Mouse (Mus musculus): Measurements from ENCODE around the gene Hoxa10. TPM values are rescaled to one million over a fixed set of nuclear protein-coding genes. Genes with fewer than 3 reads are reported as not detected.

The Hoxa10 gene
- polyA plus RNA-seq, 1 experiment, result not detected

DNA sequence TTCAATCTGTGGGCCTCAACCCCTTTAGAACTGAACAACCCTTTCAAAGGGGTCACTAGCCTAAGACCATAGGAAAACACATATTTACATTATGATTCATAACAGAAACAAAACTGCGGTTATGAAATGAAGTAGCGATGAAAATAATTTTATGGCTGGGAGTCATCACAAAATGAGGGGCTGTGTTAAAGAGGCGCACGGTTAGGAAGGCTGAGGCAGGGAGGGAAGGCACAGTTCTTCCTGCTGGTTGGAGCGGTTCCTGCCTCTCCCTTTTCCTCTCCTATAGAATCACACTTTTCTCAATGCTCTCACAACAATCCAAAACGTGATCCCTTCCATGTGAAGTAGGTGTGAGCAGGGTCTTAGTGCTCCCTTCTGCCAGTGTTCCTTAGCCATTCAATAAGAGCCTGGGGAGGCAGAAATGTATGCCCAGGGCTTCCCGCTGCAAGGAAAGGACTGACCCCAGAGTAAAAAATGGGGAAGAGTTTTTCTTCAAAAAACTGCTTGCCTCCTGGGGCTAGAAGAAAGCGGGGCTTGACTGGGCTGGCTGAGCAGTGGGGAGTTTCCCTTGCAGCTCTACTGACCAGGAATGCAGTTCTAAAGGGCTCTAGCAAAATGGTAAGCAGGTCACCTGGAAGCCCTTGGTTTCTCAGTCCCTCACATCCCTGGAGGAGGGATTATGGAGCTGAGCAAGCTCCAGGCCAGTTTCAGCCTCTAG lies 35.1 kb upstream of the Hoxa10 start:
- H3K27ac ChIP-seq (ENCODE audit: insufficient read depth, low read length), result no peak overlapping the region
- no peak overlapping the region for H3K9ac ChIP-seq (ENCODE audit: low read depth, poor library complexity, severe bottlenecking)
- H3K9me3 ChIP-seq (replicated peaks; ENCODE audit: control insufficient read depth, insufficient read depth, low read length, poor library complexity, severe bottlenecking), result no peaks in the 10 kb centered on the region
- no peaks in the 10 kb centered on the region for H3K36me3 ChIP-seq (ENCODE audit: control insufficient read depth, insufficient read depth, low read length, poor library complexity, severe bottlenecking)
- peaks cover 18% of the 10 kb centered on the region for H3K27me3 ChIP-seq (ENCODE audit: control insufficient read depth, insufficient read depth, low read length, poor library complexity, severe bottlenecking)
- TF ChIP-seq CTCF (IDR thresholded peaks at IDR 0.05; ENCODE audit: low read depth, low read length) (no peak), POLR2A (IDR thresholded peaks at IDR 0.05; ENCODE audit: insufficient read depth, low read length) (no peak), EP300 (IDR thresholded peaks at IDR 0.05; ENCODE audit: insufficient read depth, low read depth, low read length) (no peak)
- no peaks in the 10 kb centered on the region for H3K4me1 ChIP-seq (ENCODE audit: control insufficient read depth, insufficient read depth, low read length)
- H3K4me3 ChIP-seq (ENCODE audit: low read depth, low read length), result no peak overlapping the region

DNA sequence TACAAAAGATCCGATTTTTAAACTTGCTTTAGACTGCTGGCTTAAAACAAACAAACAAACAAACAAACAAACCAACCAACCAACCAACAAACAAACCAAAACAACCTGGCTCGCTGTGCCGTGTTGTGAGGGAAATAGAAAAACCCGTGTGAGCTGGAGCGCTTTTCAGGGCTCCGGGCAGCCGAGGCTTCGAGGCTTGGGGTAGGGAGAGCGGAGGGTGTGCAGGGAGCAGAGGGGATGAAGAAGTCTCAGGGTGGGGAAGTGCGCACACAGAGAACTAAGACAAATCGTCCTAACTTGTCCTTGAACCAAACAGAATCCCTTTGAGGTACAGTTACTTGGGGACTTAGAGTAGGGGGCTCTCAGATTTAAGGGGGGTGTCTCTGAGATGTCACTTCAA lies 33.9 kb upstream of the Hoxa10 start:
- Histone ChIP-seq H3K36me3 (ENCODE audit: control insufficient read depth, insufficient read depth, low read length, poor library complexity, severe bottlenecking) (no peaks in the 10 kb centered on the region), H3K9ac (ENCODE audit: low read depth, poor library complexity, severe bottlenecking) (no peak overlapping the region), H3K27me3 (ENCODE audit: control insufficient read depth, insufficient read depth, low read length, poor library complexity, severe bottlenecking) (peaks cover 18% of the 10 kb centered on the region), H3K9me3 (replicated peaks; ENCODE audit: control insufficient read depth, insufficient read depth, low read length, poor library complexity, severe bottlenecking) (no peaks in the 10 kb centered on the region), H3K4me1 (ENCODE audit: control insufficient read depth, insufficient read depth, low read length) (no peaks in the 10 kb centered on the region), H3K4me3 (ENCODE audit: low read depth, low read length) (no peak overlapping the region), H3K27ac (ENCODE audit: insufficient read depth, low read length) (no peak overlapping the region)
- TF ChIP-seq EP300 (IDR thresholded peaks at IDR 0.05; ENCODE audit: insufficient read depth, low read depth, low read length) (no peak), POLR2A (IDR thresholded peaks at IDR 0.05; ENCODE audit: insufficient read depth, low read length) (no peak), CTCF (IDR thresholded peaks at IDR 0.05; ENCODE audit: low read depth, low read length) (no peak)

- H3K4me1 ChIP-seq (ENCODE audit: control insufficient read depth, insufficient read depth, low read length), result no peaks in the 10 kb centered on the region
- no peak overlapping the region for H3K9ac ChIP-seq (ENCODE audit: low read depth, poor library complexity, severe bottlenecking)
- no peak overlapping the region for H3K27ac ChIP-seq (ENCODE audit: insufficient read depth, low read length)
- H3K36me3 ChIP-seq (ENCODE audit: control insufficient read depth, insufficient read depth, low read length, poor library complexity, severe bottlenecking), result no peaks in the 10 kb centered on the region
- H3K27me3 ChIP-seq (ENCODE audit: control insufficient read depth, insufficient read depth, low read length, poor library complexity, severe bottlenecking), result peaks cover 18% of the 10 kb centered on the region
- TF ChIP-seq POLR2A (IDR thresholded peaks at IDR 0.05; ENCODE audit: insufficient read depth, low read length) (no peak), CTCF (IDR thresholded peaks at IDR 0.05; ENCODE audit: low read depth, low read length) (no peak), EP300 (IDR thresholded peaks at IDR 0.05; ENCODE audit: insufficient read depth, low read depth, low read length) (no peak)
- no peaks in the 10 kb centered on the region for H3K9me3 ChIP-seq (replicated peaks; ENCODE audit: control insufficient read depth, insufficient read depth, low read length, poor library complexity, severe bottlenecking)
- peak overlapping the region; percentile 33 for H3K4me3 ChIP-seq (ENCODE audit: low read depth, low read length)
Observed at GRCm38 (mm10) chr6:52273656-52274280, 33.1 kb upstream of the Hoxa10 start.

- Histone ChIP-seq H3K4me3 (ENCODE audit: low read depth, low read length) (peak overlapping the region; percentile 33), H3K36me3 (ENCODE audit: control insufficient read depth, insufficient read depth, low read length, poor library complexity, severe bottlenecking) (no peaks in the 10 kb centered on the region), H3K9me3 (replicated peaks; ENCODE audit: control insufficient read depth, insufficient read depth, low read length, poor library complexity, severe bottlenecking) (no peaks in the 10 kb centered on the region), H3K27me3 (ENCODE audit: control insufficient read depth, insufficient read depth, low read length, poor library complexity, severe bottlenecking) (peaks cover 19% of the 10 kb centered on the region), H3K9ac (ENCODE audit: low read depth, poor library complexity, severe bottlenecking) (no peak overlapping the region), H3K4me1 (ENCODE audit: control insufficient read depth, insufficient read depth, low read length) (no peaks in the 10 kb centered on the region), H3K27ac (ENCODE audit: insufficient read depth, low read length) (no peak overlapping the region)
- TF ChIP-seq CTCF (IDR thresholded peaks at IDR 0.05; ENCODE audit: low read depth, low read length) (no peak), EP300 (IDR thresholded peaks at IDR 0.05; ENCODE audit: insufficient read depth, low read depth, low read length) (no peak), POLR2A (IDR thresholded peaks at IDR 0.05; ENCODE audit: insufficient read depth, low read length) (no peak)
Observed at GRCm38 (mm10) chr6:52272766-52273655, 32.4 kb upstream of the Hoxa10 start.

DNA sequence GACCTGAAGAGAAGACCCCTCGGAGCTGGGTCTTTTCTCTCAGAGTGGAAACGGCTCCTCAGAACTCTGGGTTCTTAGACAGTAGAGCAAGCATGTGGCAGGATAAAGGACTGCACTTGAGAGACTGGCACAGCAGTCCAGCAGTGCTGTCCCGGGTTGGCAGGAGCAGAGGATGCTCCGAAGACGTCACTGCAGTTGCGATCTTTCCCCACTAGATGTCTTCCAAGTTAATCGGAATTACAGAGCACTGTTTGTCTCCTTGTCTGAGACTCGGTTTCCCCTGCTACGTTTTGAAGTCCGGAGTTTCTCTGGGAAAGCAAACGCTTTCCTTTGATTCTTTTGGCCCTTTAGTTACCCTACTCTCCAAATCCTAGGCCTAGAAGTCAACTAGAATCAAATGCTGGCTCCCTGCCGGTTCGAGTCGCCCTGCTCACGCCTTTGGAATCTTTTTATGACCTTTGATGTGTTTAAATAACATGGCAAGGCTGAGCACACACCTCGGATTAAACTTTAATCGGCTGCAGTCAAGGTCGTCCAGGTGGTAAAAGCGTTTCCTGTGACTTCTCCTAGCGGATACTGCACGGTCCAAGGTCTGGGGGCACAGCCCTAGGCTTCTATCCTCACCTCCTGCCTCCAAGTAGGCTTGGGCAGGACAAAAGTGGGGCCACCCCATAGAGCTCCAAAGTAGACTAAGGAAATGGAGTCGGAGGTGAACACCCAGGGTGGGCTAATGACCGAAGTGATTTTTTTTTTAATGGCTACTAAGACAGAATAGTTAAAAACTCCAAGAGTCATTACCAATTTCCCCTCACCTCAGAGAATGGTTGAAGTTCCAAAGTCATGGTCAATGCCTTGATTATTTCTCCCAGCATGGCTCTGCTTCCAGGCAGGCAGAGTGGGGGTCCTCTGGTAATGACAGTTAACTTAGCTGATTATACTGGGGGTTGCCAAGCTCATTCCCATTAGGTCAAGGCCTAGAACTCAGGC lies 30.1 kb upstream of the Hoxa10 start:
- Histone ChIP-seq H3K9ac (ENCODE audit: low read depth, poor library complexity, severe bottlenecking) (no peak overlapping the region), H3K4me3 (ENCODE audit: low read depth, low read length) (no peak overlapping the region), H3K36me3 (ENCODE audit: control insufficient read depth, insufficient read depth, low read length, poor library complexity, severe bottlenecking) (no peaks in the 10 kb centered on the region), H3K27me3 (ENCODE audit: control insufficient read depth, insufficient read depth, low read length, poor library complexity, severe bottlenecking) (peaks cover 24% of the 10 kb centered on the region), H3K4me1 (ENCODE audit: control insufficient read depth, insufficient read depth, low read length) (no peaks in the 10 kb centered on the region), H3K9me3 (replicated peaks; ENCODE audit: control insufficient read depth, insufficient read depth, low read length, poor library complexity, severe bottlenecking) (no peaks in the 10 kb centered on the region), H3K27ac (ENCODE audit: insufficient read depth, low read length) (no peak overlapping the region)
- peak; percentile 53 for TF ChIP-seq CTCF (IDR thresholded peaks at IDR 0.05; ENCODE audit: low read depth, low read length)
- no peak for TF ChIP-seq POLR2A (IDR thresholded peaks at IDR 0.05; ENCODE audit: insufficient read depth, low read length)

Measured in ES-Bruce4 (cell line).